Mouse (Mus musculus): ENCODE results near the gene Nckap5. TPM values are rescaled to one million over a fixed set of nuclear protein-coding genes. Genes with fewer than 3 reads are reported as not detected.
"Not testable (repeated sequence)": the region's sequence is repeated elsewhere in the genome, so short reads cannot be mapped to it uniquely, and the experiment has no call there.

Nckap5 gene
- polyA plus RNA-seq, 1 experiment = 0.49 TPM

DNA sequence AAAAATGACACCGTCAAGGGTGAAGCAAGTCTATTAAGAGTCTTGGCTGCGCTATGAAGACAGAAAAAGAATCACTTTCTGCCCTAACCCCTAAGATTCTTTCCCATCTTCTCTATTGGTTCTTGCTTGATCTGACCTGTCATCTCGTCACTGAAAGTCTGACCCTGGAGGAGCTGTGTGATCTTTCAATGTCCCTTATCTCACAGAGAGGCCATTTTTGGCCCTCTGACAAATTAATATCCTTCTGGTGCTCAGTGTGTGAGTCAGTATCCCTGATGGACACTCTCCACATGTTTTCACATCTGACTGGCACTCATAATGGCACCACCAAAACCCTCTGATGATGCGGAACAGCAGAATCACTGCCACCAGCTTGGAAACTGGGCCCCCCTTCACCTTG is 736.3 kb downstream of the Nckap5 start:
- no peaks in the 10 kb centered on the region for H3K4me1 ChIP-seq
- no peaks in the 10 kb centered on the region for H3K27me3 ChIP-seq (replicated peaks)
- H3K36me3 ChIP-seq (replicated peaks; ENCODE audit: low read length) = no peaks in the 10 kb centered on the region
- no peak for TF ChIP-seq FLI1 (IDR thresholded peaks at IDR 0.05; ENCODE audit: low read length)
- no peak for TF ChIP-seq GATA1 (IDR thresholded peaks at IDR 0.05; ENCODE audit: borderline replicate concordance, low read length)
- H3K4me3 ChIP-seq (replicated peaks) = no peak overlapping the region
- H3K9me3 ChIP-seq = peaks cover 30% of the 10 kb centered on the region

DNA sequence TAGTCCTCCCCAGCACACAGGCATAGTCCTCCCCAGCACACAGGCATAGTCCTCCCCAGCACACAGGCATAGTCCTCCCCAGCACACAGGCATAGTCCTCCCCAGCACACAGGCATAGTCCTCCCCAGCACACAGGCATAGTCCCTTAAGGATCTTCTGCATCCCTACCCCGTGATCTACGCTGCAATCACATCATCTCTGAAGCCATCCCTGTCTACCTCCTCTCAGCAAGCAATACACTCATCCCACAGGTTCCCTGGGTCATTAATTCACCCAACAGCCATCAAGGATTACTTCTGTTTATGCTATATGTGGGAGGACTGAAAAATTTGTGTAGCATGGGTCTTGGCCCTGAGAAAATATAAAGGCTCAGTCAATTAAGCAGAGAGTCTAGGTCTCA is 738.6 kb downstream of the Nckap5 start:
- H3K27me3 ChIP-seq (replicated peaks); H3K36me3 ChIP-seq (replicated peaks; ENCODE audit: low read length); H3K4me3 ChIP-seq (replicated peaks); H3K4me1 ChIP-seq: not testable (repeated sequence)
- H3K9me3 ChIP-seq = peaks cover 36% of the 10 kb centered on the region

GRCm38 (mm10) chr1:126087181-126087580 is 743.4 kb downstream of the Nckap5 start:
- Histone ChIP-seq H3K27me3 (replicated peaks) (no peaks in the 10 kb centered on the region), H3K4me1 (no peaks in the 10 kb centered on the region), H3K36me3 (replicated peaks; ENCODE audit: low read length) (no peaks in the 10 kb centered on the region), H3K9me3 (peaks cover 26% of the 10 kb centered on the region), H3K4me3 (replicated peaks) (no peak overlapping the region)
- TF ChIP-seq FLI1 (IDR thresholded peaks at IDR 0.05; ENCODE audit: low read length) = no peak
- no peak for TF ChIP-seq GATA1 (IDR thresholded peaks at IDR 0.05; ENCODE audit: borderline replicate concordance, low read length)

DNA sequence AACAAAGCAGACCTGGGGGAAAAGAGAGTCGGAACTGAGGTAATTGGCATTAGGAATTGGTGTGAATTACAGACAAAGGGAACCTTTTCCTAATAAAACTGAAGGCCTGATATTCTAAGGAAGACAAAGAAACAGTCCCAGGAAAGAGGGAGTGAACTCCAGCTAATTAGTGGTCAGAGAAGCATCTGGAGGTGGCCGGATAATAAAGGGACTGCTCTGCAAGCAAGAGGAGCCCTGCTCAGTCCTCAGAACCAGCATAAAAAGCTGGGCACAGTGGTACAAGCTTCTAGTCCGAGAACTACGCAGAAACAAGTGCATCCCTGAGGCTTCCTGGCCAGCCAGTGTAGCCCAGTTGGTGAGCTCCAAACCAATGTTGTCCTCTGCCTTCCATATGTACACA is 754.3 kb downstream of the Nckap5 start:
- H3K9me3 ChIP-seq = 0 out of 2 replicates have a peak, but pooled peaks cover 6% of the 10 kb centered on the region
- no peaks in the 10 kb centered on the region for H3K36me3 ChIP-seq (replicated peaks; ENCODE audit: low read length)
- H3K27me3 ChIP-seq (replicated peaks) = no peaks in the 10 kb centered on the region
- H3K4me3 ChIP-seq (replicated peaks) = no peak overlapping the region
- TF ChIP-seq FLI1 (IDR thresholded peaks at IDR 0.05; ENCODE audit: low read length) (no peak), GATA1 (IDR thresholded peaks at IDR 0.05; ENCODE audit: borderline replicate concordance, low read length) (no peak)
- no peaks in the 10 kb centered on the region for H3K4me1 ChIP-seq

DNA sequence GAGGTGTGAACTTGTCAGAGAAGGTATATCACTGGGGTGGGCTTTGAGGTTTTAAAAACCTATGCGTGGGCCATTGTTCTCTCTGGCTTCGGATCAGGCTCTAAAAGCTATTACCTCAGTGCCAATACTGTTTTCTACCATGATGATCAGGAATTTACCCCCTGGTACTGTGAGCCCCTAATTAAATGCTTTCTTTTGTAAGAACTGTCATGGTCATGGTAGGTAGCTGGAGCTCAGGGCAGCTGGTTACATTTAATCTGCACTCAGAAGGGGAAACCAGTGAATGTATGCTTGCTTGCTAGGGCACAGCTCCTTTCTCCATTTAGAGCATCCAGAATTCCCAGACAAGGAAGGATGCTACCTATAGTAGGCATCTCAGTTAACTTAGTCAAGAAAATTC is 759.7 kb downstream of the Nckap5 start:
- H3K27me3 ChIP-seq (replicated peaks) = no peaks in the 10 kb centered on the region
- H3K9me3 ChIP-seq = no peaks in the 10 kb centered on the region
- TF ChIP-seq FLI1 (IDR thresholded peaks at IDR 0.05; ENCODE audit: low read length) (no peak), GATA1 (IDR thresholded peaks at IDR 0.05; ENCODE audit: borderline replicate concordance, low read length) (no peak)
- no peaks in the 10 kb centered on the region for H3K36me3 ChIP-seq (replicated peaks; ENCODE audit: low read length)
- no peak overlapping the region for H3K4me3 ChIP-seq (replicated peaks)
- no peaks in the 10 kb centered on the region for H3K4me1 ChIP-seq

GRCm38 (mm10) chr1:126051491-126051890 is 779.1 kb downstream of the Nckap5 start:
- no peaks in the 10 kb centered on the region for H3K36me3 ChIP-seq (replicated peaks; ENCODE audit: low read length)
- no peaks in the 10 kb centered on the region for H3K27me3 ChIP-seq (replicated peaks)
- H3K4me3 ChIP-seq (replicated peaks) = no peak overlapping the region
- no peak for TF ChIP-seq GATA1 (IDR thresholded peaks at IDR 0.05; ENCODE audit: borderline replicate concordance, low read length)
- TF ChIP-seq FLI1 (IDR thresholded peaks at IDR 0.05; ENCODE audit: low read length) = no peak
- H3K9me3 ChIP-seq = no peaks in the 10 kb centered on the region
- no peaks in the 10 kb centered on the region for H3K4me1 ChIP-seq

GRCm38 (mm10) chr1:126042886-126043285 is 787.7 kb downstream of the Nckap5 start:
- Histone ChIP-seq H3K4me3 (replicated peaks) (no peak overlapping the region), H3K27me3 (replicated peaks) (no peaks in the 10 kb centered on the region), H3K4me1 (no peaks in the 10 kb centered on the region), H3K9me3 (peaks cover 3% of the 10 kb centered on the region; the same call in 1 of the 2 replicates), H3K36me3 (replicated peaks; ENCODE audit: low read length) (no peaks in the 10 kb centered on the region)
- TF ChIP-seq GATA1 (IDR thresholded peaks at IDR 0.05; ENCODE audit: borderline replicate concordance, low read length) = no peak

- Histone ChIP-seq H3K9me3 (peaks cover 38% of the 10 kb centered on the region), H3K27me3 (replicated peaks) (no peaks in the 10 kb centered on the region), H3K4me1 (no peaks in the 10 kb centered on the region), H3K4me3 (replicated peaks) (no peak overlapping the region), H3K36me3 (replicated peaks; ENCODE audit: low read length) (peaks cover 8% of the 10 kb centered on the region)
- TF ChIP-seq FLI1 (IDR thresholded peaks at IDR 0.05; ENCODE audit: low read length) (no peak), GATA1 (IDR thresholded peaks at IDR 0.05; ENCODE audit: borderline replicate concordance, low read length) (no peak)
These were observed 803.1 kb downstream of the Nckap5 start for GRCm38 (mm10) chr1:126027536-126027935.

- Histone ChIP-seq H3K36me3 (replicated peaks; ENCODE audit: low read length) (peaks cover 8% of the 10 kb centered on the region), H3K4me1 (no peaks in the 10 kb centered on the region), H3K9me3 (peaks cover 38% of the 10 kb centered on the region), H3K27me3 (replicated peaks) (no peaks in the 10 kb centered on the region), H3K4me3 (replicated peaks) (no peak overlapping the region)
- TF ChIP-seq GATA1 (IDR thresholded peaks at IDR 0.05; ENCODE audit: borderline replicate concordance, low read length) (no peak), FLI1 (IDR thresholded peaks at IDR 0.05; ENCODE audit: low read length) (no peak)
These were observed 806.1 kb downstream of the Nckap5 start for GRCm38 (mm10) chr1:126024518-126024917.

DNA sequence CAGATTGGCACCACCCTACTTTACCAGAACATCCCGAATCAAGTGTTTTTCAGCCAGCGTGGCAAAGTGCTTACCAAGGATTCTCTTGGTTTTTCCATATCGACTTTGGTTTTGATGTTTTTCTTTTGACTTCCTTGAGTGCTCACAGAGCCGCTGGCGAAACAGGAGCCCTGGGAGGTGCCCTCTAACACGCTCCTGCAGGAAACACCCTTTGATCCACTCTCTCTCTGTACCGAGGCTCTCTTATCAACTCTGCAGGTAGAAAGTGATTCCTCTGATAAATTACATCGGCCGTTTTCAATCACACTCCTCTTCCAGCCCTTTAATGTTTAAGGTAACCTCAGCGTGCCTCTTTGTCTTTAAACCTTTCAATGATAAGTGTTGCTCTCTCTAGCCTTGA is 807.6 kb downstream of the Nckap5 start:
- Histone ChIP-seq H3K36me3 (replicated peaks; ENCODE audit: low read length) (peaks cover 8% of the 10 kb centered on the region), H3K4me3 (replicated peaks) (no peak overlapping the region), H3K27me3 (replicated peaks) (no peaks in the 10 kb centered on the region), H3K9me3 (peaks cover 33% of the 10 kb centered on the region), H3K4me1 (no peaks in the 10 kb centered on the region)
- TF ChIP-seq GATA1 (IDR thresholded peaks at IDR 0.05; ENCODE audit: borderline replicate concordance, low read length) (no peak), FLI1 (IDR thresholded peaks at IDR 0.05; ENCODE audit: low read length) (no peak)

DNA sequence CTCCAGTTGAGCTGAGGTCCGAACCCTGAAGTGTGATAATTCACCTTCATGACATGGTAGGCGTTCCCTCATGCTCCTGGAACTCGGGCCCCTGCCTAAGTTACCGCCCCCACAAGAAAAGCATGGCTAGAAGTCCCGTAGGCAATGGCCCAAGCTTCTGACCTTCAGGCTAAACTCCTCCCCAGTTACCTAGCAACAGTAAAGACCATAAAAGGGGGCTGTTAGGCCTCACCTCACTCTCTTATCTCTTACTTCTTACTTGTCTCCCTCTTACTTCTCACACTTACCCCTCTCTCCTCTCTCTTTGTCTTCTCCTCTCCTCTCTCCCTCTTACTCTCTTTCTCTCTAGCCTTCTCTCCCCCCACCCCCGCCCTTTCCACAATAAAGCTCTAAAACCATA is 811.9 kb downstream of the Nckap5 start:
- H3K9me3 ChIP-seq; H3K4me1 ChIP-seq; H3K4me3 ChIP-seq (replicated peaks); H3K36me3 ChIP-seq (replicated peaks; ENCODE audit: low read length); H3K27me3 ChIP-seq (replicated peaks): not testable (repeated sequence)

Data from megakaryocyte, embryonic 14.5 days (primary cell).